Mouse (Mus musculus) kidney, embryonic 16.5 days (tissue): ENCODE measurements at regions not wholly inside any gene's neighbourhood (a gene's known extent, or its start where the extent isn't known, plus 50 kb on each side); places are given as distances from the start of the nearest gene placed in this dataset.
A peak's percentile ranks its signal among the peaks of the same experiment; 100 is the strongest.
"Not testable (repeated sequence)": the region's sequence is repeated elsewhere in the genome, so short reads cannot be mapped to it uniquely, and the experiment has no call there.

Experiments used
- ATAC-seq: fragments of 200-750 bp; cut with Nextera tagmentation; 2 replicates; pipeline ENCODE4 v1.8.0; 2017; ENCODE audit warnings: moderate TSS enrichment; ENCODE audit not compliant: low FRiP score, low TSS enrichment
- H3K27ac ChIP-seq: fragments of 300-500 bp; sonication (generic); 2 replicates; pipeline ENCODE4 v1.5.1; 2014; ENCODE audit warnings: low read length
- H3K27me3 ChIP-seq: fragments of 300-500 bp; sonication (generic); 2 replicates; pipeline ENCODE4 v1.6.1; 2014; ENCODE audit warnings: low read length, control low read depth, mixed read lengths; ENCODE audit not compliant: insufficient read depth
- H3K36me3 ChIP-seq: fragments of 300-500 bp; sonication (generic); 2 replicates; pipeline ENCODE4 v1.6.1; 2014; ENCODE audit warnings: low read length, control low read depth, mixed read lengths; ENCODE audit not compliant: insufficient read depth
- H3K4me1 ChIP-seq: fragments of 300-500 bp; sonication (generic); 2 replicates; pipeline ENCODE4 v1.6.1; 2014; ENCODE audit warnings: low read length, control low read depth, mixed read lengths; ENCODE audit not compliant: insufficient read depth
- H3K4me2 ChIP-seq: fragments of 300-500 bp; sonication (generic); replicated peaks from 2 replicates; pipeline ENCODE4 v1.6.1; 2014; ENCODE audit warnings: low read depth, low read length
- H3K4me3 ChIP-seq: fragments of 300-500 bp; sonication (generic); 2 replicates; pipeline ENCODE4 v1.5.1; 2014; ENCODE audit warnings: mild to moderate bottlenecking, low read length
- H3K9ac ChIP-seq: fragments of 300-500 bp; sonication (generic); replicated peaks from 2 replicates; pipeline ENCODE4 v1.6.1; 2014; ENCODE audit warnings: low read length
- H3K9me3 ChIP-seq: fragments of 300-500 bp; sonication (generic); 2 replicates; pipeline ENCODE4 v1.6.1; 2016; ENCODE audit warnings: low read length, control low read depth
- WGBS: fragments of 180-500 bp; shearing (Covaris S2); extraction: QIAGEN DNeasy Blood & Tissue Kit; methylation state at CpG from one replicate; pipeline ENCODE4 v1.1.7; 2014; 5-methylcytosine and 5-hydroxymethylcytosine counted together

DNA sequence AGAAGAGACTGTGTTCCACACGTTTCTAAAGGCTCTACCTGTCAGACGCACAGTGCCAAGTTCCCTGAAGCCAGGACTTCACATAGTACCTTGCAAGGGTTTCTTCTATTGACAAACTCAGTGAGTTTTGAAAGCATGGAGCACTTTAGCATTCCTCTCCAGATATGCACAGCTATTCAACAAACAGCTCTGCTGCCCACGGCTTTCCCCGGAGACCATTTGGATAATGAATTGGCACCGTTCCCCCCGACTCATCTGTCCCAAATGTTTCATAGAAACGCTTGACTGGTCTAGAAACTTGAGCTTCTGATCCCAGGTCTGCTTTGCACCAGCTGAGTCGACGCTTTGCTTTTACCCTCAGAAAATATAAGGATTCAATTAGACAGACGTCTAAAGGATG lies 162.2 kb upstream of the St6galnac5 start:
- Histone ChIP-seq H3K4me3 (no peak overlapping the region), H3K4me1 (no peaks in the 10 kb centered on the region), H3K9me3 (no peaks in the 10 kb centered on the region), H3K4me2 (no peak overlapping the region), H3K36me3 (no peaks in the 10 kb centered on the region), H3K27me3 (no peaks in the 10 kb centered on the region), H3K27ac (no peak overlapping the region), H3K9ac (no peak overlapping the region)
- ATAC-seq = no peak
- whole genome bisulfite sequencing = 40% methylated on average over 10 of the region's 10 CpGs

- Histone ChIP-seq H3K4me2 (no peak overlapping the region), H3K9me3 (no peaks in the 10 kb centered on the region), H3K27me3 (no peaks in the 10 kb centered on the region), H3K4me3 (no peak overlapping the region), H3K9ac (no peak overlapping the region), H3K27ac (no peak overlapping the region), H3K36me3 (no peaks in the 10 kb centered on the region), H3K4me1 (no peaks in the 10 kb centered on the region)
- no peak for ATAC-seq
- WGBS = 75% methylated on average over 5 of the region's 5 CpGs
These were observed 158.9 kb upstream of the St6galnac5 start for GRCm38 (mm10) chr3:153140985-153141384.

DNA sequence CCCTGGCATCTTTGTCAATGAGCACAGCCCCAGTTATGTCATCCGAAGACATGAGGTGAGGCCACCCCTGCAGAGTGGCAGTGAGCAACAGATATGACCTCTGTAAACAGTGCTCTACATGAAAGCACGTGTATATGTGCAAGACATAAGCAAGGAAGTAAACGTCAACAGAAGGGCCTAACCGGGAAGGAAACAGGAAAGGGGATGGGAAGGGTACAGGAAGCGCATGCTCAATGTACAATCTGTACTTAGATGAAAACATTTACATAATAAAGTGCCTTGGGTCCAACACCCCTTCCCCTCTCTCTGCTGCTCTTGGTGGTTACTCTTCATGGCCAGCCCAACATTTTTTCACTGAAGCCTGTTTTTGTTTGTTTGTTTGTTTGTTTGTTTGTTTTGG lies 143.3 kb upstream of the St6galnac5 start:
- Histone ChIP-seq H3K9ac (no peak overlapping the region), H3K4me2 (no peak overlapping the region), H3K27ac (no peak overlapping the region), H3K27me3 (no peaks in the 10 kb centered on the region), H3K9me3 (no peaks in the 10 kb centered on the region), H3K36me3 (no peaks in the 10 kb centered on the region), H3K4me3 (no peak overlapping the region), H3K4me1 (no peaks in the 10 kb centered on the region)
- 79% methylated on average over 5 of the region's 5 CpGs for WGBS
- ATAC-seq = no peak

DNA sequence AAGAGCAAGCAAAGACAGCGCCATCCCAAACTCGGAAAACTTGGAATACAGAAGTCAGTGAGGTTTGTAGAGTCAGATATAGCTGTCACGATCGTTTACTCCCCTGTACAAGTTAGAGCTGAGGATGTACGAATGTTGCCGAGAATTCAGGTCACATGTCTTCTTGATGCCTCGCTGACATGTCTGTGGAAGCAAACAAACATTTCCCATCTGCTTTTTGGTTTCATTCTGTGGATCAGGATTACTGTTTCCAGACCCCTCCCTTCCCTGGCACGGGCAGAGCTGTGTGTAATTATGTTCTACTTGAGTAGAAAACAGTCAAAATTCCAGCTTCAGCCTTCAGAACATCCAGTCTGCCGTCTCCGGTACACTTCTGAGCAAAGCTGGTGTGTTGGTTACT lies 139.9 kb upstream of the St6galnac5 start:
- Histone ChIP-seq H3K4me3 (no peak overlapping the region), H3K36me3 (no peaks in the 10 kb centered on the region), H3K27me3 (no peaks in the 10 kb centered on the region), H3K4me2 (no peak overlapping the region), H3K4me1 (no peaks in the 10 kb centered on the region), H3K9me3 (no peaks in the 10 kb centered on the region), H3K9ac (no peak overlapping the region), H3K27ac (no peak overlapping the region)
- ATAC-seq = no peak
- WGBS = 78% methylated on average over 10 of the region's 10 CpGs

DNA sequence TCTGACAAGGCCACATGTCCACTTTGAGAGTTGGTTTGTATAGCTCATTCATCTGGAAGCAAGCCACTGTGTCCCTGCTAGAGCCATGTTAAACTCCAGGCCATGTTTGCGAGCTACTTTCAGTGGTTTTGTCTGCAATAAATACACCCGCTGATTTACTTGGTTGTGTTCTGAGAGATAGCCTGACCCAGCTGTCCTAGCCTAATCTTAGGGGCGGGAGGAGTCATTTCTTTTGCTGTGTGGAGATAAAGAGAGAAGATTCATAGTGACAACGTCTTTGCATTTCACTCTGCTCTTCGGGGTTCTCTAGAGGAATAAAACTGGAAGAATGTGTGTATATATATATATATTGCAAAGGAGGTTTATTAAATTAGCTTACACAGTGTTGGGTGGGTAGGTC lies 137.1 kb upstream of the St6galnac5 start:
- Histone ChIP-seq H3K9ac (no peak overlapping the region), H3K4me3 (no peak overlapping the region), H3K36me3 (no peaks in the 10 kb centered on the region), H3K4me1 (no peaks in the 10 kb centered on the region), H3K27me3 (no peaks in the 10 kb centered on the region), H3K4me2 (no peak overlapping the region), H3K9me3 (no peaks in the 10 kb centered on the region), H3K27ac (no peak overlapping the region)
- 81% methylated on average over 5 of the region's 5 CpGs for WGBS
- ATAC-seq = no peak

- no peak overlapping the region for H3K4me3 ChIP-seq
- no peaks in the 10 kb centered on the region for H3K36me3 ChIP-seq
- H3K9me3 ChIP-seq = no peaks in the 10 kb centered on the region
- no peak for ATAC-seq
- H3K27me3 ChIP-seq = no peaks in the 10 kb centered on the region
- H3K9ac ChIP-seq = no peak overlapping the region
- no peak overlapping the region for H3K27ac ChIP-seq
- no peak overlapping the region for H3K4me2 ChIP-seq
- WGBS = 85% methylated on average over 1 of the region's 1 CpGs
- H3K4me1 ChIP-seq = no peaks in the 10 kb centered on the region
These were observed 136.6 kb upstream of the St6galnac5 start for GRCm38 (mm10) chr3:153118643-153119042.

- no peaks in the 10 kb centered on the region for H3K4me1 ChIP-seq
- no peaks in the 10 kb centered on the region for H3K27me3 ChIP-seq
- H3K4me3 ChIP-seq = no peak overlapping the region
- H3K9me3 ChIP-seq = no peaks in the 10 kb centered on the region
- ATAC-seq = no peak
- H3K9ac ChIP-seq = no peak overlapping the region
- no peak overlapping the region for H3K27ac ChIP-seq
- H3K36me3 ChIP-seq = no peaks in the 10 kb centered on the region
- no peak overlapping the region for H3K4me2 ChIP-seq
- WGBS = 94% methylated on average over 5 of the region's 5 CpGs
These were observed 123.5 kb upstream of the St6galnac5 start for GRCm38 (mm10) chr3:153105591-153105990.

GRCm38 (mm10) chr3:153090572-153090971 lies 108.5 kb upstream of the St6galnac5 start:
- H3K27me3 ChIP-seq, H3K9ac ChIP-seq, H3K27ac ChIP-seq, H3K4me2 ChIP-seq, H3K4me1 ChIP-seq, H3K36me3 ChIP-seq, ATAC-seq, H3K4me3 ChIP-seq, H3K9me3 ChIP-seq: not testable (repeated sequence)
- 92% methylated on average over 4 of the region's 4 CpGs for WGBS

GRCm38 (mm10) chr3:153085096-153085788 lies 103.2 kb upstream of the St6galnac5 start:
- H3K36me3 ChIP-seq = no peaks in the 10 kb centered on the region
- no peak overlapping the region for H3K4me2 ChIP-seq
- H3K9me3 ChIP-seq = no peaks in the 10 kb centered on the region
- 36% methylated on average over 17 of the region's 17 CpGs for WGBS
- no peak overlapping the region for H3K27ac ChIP-seq
- H3K27me3 ChIP-seq = no peaks in the 10 kb centered on the region
- H3K4me1 ChIP-seq = no peaks in the 10 kb centered on the region; the same call in 1 of the 2 replicates
- ATAC-seq = peak; percentile 59
- no peak overlapping the region for H3K4me3 ChIP-seq
- H3K9ac ChIP-seq = no peak overlapping the region

DNA sequence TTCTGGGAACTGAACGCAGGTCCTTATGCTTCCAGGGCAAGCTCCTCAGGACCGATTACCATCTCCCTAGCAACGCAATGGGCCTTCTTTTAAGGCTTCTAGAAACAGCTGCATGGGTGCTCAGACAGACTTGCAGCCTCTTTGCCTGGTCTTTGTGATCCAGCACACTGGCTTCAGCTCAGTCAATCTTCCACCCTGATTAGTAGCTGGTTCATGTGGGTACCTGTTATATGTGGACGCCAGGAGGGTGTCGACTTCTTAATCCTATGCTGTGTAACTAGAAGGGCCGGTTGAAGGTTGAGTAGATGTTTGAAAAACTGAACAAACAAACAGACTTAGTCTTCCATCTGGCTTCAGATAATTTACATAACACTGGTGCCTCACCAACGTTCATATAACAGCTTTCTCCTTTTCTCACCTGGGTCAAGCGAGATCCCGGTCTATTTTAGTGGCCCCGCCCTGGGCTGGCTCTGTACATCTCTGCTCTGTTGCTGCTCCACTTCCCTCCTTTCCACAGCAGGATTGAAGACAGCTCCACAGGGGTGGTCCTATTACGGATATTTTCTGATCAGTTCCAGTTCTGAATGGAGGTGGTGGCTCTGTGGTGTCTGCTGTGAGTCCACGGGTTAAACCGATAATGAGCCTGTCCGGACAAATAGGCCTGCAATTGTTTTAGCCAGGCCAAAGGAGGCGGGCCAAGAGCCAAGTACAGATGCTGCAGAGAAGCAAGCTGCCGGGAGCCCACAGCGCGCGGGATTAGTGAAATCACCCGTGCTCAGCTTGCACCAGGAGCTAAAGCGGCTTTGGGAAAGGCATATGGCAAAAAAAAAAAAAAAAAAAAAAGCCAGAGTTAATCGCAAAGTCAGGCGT lies 102.4 kb upstream of the St6galnac5 start:
- no peaks in the 10 kb centered on the region for H3K27me3 ChIP-seq
- no peak overlapping the region for H3K27ac ChIP-seq
- 71% methylated on average over 23 of the region's 23 CpGs for WGBS
- no peaks in the 10 kb centered on the region; the same call in 1 of the 2 replicates for H3K4me1 ChIP-seq
- no peak for ATAC-seq
- no peak overlapping the region for H3K4me3 ChIP-seq
- no peaks in the 10 kb centered on the region for H3K36me3 ChIP-seq
- no peak overlapping the region for H3K9ac ChIP-seq
- H3K4me2 ChIP-seq = no peak overlapping the region
- H3K9me3 ChIP-seq = no peaks in the 10 kb centered on the region
